ENCODE assay signal across 10 mouse cellular contexts in the genomic region with DNA sequence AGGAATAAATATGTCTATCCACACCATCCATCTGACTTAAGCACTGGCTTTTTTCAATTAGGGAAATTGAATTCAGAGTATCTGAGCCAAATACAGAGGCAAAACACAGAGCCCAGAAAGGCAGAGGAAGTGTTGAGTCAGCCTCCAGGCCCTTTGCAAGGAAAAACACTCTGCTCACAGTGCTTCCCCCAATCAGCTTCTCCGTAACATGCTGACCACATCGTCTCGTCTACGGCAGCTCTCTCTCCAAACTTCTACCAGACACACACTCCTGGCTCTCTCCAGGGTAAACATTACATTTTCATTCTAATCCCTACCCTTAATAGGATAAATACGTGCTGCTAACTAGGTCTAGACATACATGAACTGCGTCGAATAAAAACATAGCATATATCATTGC.
DNase-seq lines count a peak whose midpoint lies in the region; ATAC-seq lines count a peak whose summit lies in the region.
"Had no signal": no experiment of that assay in that cellular context is flagged by ENCODE, and none has a peak within 500 bp of the region (broad histone marks: within the 10 kb centered on the region; RNA-seq: fewer than 3 reads in every experiment).

No protein-coding gene starts in this region.

- H3K4me2 ChIP-seq in embryonic facial prominence, embryonic 14.5 days (ENCODE audit: low read depth, low read length): peak overlapping the region; percentile 2; the same call in 1 of the 2 replicates
- no peak overlapping the region for H3K4me2 ChIP-seq in midbrain, embryonic 16.5 days (ENCODE audit: low read length)

- WGBS in embryonic facial prominence, embryonic 14.5 days: 30% methylated on average over 7 of the region's 7 CpGs
- 69% methylated on average over 7 of the region's 7 CpGs for whole genome bisulfite sequencing in midbrain, embryonic 16.5 days

- peak; percentile 51 for DNase-seq in layer of hippocampus, adult 11-12 months (ENCODE audit: low spot score)
- no peak for DNase-seq in layer of hippocampus, postnatal 36 days
- DNase-seq in embryonic facial prominence, embryonic 14.5 days (ENCODE audit: low spot score): peak; percentile 83
- DNase-seq in heart, postnatal 4 days: peak; percentile 32
- no peak for DNase-seq in cerebellum, adult 18-20 months
- DNase-seq in urinary bladder, postnatal 10 days (ENCODE audit: low spot score): no peak
- DNase-seq: cerebellum, adult 9-10 months had no signal

- no peak overlapping the region for H3K9ac ChIP-seq in embryonic facial prominence, embryonic 14.5 days (ENCODE audit: low read depth, low read length)
- no peak overlapping the region for H3K9ac ChIP-seq in midbrain, embryonic 16.5 days (ENCODE audit: low read depth, low read length)

- H3K36me3 ChIP-seq in embryonic facial prominence, embryonic 14.5 days (ENCODE audit: control insufficient read depth, insufficient read depth, low read length): no peaks in the 10 kb centered on the region
- H3K36me3 ChIP-seq in midbrain, embryonic 16.5 days (ENCODE audit: control insufficient read depth, insufficient read depth, low read length): no peaks in the 10 kb centered on the region

- H3K4me3 ChIP-seq in embryonic facial prominence, embryonic 14.5 days (ENCODE audit: low read depth, low read length): no peak overlapping the region
- no peak overlapping the region for H3K4me3 ChIP-seq in midbrain, embryonic 16.5 days (ENCODE audit: low read depth, low read length)

- ATAC-seq in embryonic facial prominence, embryonic 14.5 days (ENCODE audit: low read depth): peak; percentile 79
- ATAC-seq in megakaryocyte, adult 5-6 weeks (ENCODE audit: poor library complexity, severe bottlenecking): peak; percentile 69
- no peak for ATAC-seq in midbrain, embryonic 16.5 days

- H3K27me3 ChIP-seq in embryonic facial prominence, embryonic 14.5 days (replicated peaks; ENCODE audit: control insufficient read depth, insufficient read depth, low read length): no peaks in the 10 kb centered on the region
- H3K27me3 ChIP-seq in midbrain, embryonic 16.5 days (ENCODE audit: control insufficient read depth, insufficient read depth, low read depth, low read length): no peaks in the 10 kb centered on the region

- peaks cover 13% of the 10 kb centered on the region; the same call in 1 of the 2 replicates for H3K4me1 ChIP-seq in embryonic facial prominence, embryonic 14.5 days (ENCODE audit: control insufficient read depth, insufficient read depth, low read length)
- no peaks in the 10 kb centered on the region for H3K4me1 ChIP-seq in midbrain, embryonic 16.5 days (ENCODE audit: control insufficient read depth, insufficient read depth, low read length)

- H3K27ac ChIP-seq in embryonic facial prominence, embryonic 14.5 days (replicated peaks; ENCODE audit: low read depth, low read length): no peak overlapping the region
- no peak overlapping the region for H3K27ac ChIP-seq in midbrain, embryonic 16.5 days (ENCODE audit: low read length)
- H3K27ac ChIP-seq: kidney, postnatal 0 days had no signal

- no peaks in the 10 kb centered on the region for H3K9me3 ChIP-seq in embryonic facial prominence, embryonic 14.5 days (ENCODE audit: control insufficient read depth, low read length)
- no peaks in the 10 kb centered on the region for H3K9me3 ChIP-seq in midbrain, embryonic 16.5 days (replicated peaks; ENCODE audit: control insufficient read depth, low read length, poor library complexity, severe bottlenecking)

Comparison
In these comparisons a context has a peak if more than half of its experiments do, and no peak if none do; other contexts are left out.
1. DNase-seq: peak in layer of hippocampus, adult 11-12 months (single experiment), embryonic facial prominence, embryonic 14.5 days (single experiment) and heart, postnatal 4 days (single experiment); none in layer of hippocampus, postnatal 36 days (0 of 2), cerebellum, adult 18-20 months (0 of 2) and urinary bladder, postnatal 10 days (single experiment).